Mouse (Mus musculus): ENCODE data around the gene Btn2a2. TPM values are rescaled to one million over a fixed set of nuclear protein-coding genes. Genes with fewer than 3 reads are reported as not detected.

Btn2a2 gene
- polyA plus RNA-seq, 1 experiment = 0.27 TPM

DNA sequence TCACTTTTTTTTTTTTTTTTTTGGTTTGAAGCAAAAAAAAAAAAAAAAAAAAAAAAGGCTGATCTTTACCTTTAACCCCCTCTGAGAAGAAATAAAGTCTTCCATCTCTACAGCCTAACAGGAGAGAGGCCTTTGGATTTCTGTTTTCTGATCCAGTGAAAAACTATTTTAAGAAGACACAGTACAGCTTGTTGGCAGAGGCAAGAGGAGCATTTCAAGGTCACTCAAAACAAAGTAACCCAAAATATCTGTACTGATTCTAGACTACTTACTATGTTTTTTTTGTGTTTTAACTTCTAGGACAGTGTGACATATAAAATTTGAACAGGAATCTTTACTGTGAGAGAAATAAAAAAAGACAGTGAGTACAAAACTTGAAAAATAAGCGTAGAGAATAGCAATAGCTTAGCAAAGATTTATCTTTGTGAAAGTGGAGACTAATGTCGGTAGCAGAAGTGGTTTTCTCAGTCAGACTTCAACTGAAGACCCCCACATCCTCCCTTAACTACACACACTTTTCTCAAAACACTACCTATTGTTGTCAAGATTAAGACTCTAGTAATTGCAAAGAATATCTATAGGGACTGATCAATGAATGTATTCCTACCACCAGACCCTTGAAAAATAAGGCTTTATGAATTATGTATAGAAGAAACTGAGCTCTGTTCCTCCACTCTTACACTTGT, 41.0 kb upstream of the Btn2a2 start:
- TF ChIP-seq CTCF (IDR thresholded peaks at IDR 0.05; ENCODE audit: borderline replicate concordance, control insufficient read depth, extremely low read depth, insufficient read depth, low read length, poor library complexity) (no peak), POLR2A (IDR thresholded peaks at IDR 0.05; ENCODE audit: control insufficient read depth, extremely low read depth, insufficient read depth, low read length, poor library complexity) (no peak)
- H3K4me1 ChIP-seq (replicated peaks; ENCODE audit: control insufficient read depth, insufficient read depth, low read length) = peaks cover 6% of the 10 kb centered on the region
- DNase-seq = no peak
- no peaks in the 10 kb centered on the region for H3K27me3 ChIP-seq (ENCODE audit: control insufficient read depth, insufficient read depth, low read length)
- 30% methylated on average over 2 of the region's 2 CpGs for WGBS
- no peaks in the 10 kb centered on the region for H3K36me3 ChIP-seq (ENCODE audit: control insufficient read depth, insufficient read depth, low read length)
- H3K4me3 ChIP-seq (ENCODE audit: control insufficient read depth, insufficient read depth, low read length) = no peak overlapping the region
- H3K27ac ChIP-seq (ENCODE audit: control insufficient read depth, insufficient read depth, low read length) = no peak overlapping the region; the same call in 1 of the 2 replicates

DNA sequence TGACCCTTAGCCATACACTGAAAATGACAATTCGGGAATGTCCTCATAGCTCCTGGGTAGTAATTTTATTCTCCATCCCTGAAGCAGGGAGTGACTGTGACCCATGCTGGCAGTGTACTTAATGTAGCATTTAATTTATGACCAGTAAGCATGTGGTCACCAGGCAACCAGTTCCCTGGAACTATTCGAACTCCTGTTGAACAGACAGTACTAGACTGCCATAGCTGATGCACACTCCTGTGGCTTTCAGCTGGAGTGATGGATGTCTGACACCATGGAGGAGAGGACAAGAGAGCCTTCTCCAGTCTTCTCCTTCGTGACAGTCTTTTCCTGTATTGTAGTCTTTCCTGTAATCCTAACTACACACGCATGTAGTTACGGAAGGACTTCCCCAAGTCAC, 40.3 kb upstream of the Btn2a2 start:
- 97% methylated on average over 5 of the region's 5 CpGs for WGBS
- Histone ChIP-seq H3K36me3 (ENCODE audit: control insufficient read depth, insufficient read depth, low read length) (no peaks in the 10 kb centered on the region), H3K27ac (ENCODE audit: control insufficient read depth, insufficient read depth, low read length) (no peak overlapping the region), H3K27me3 (ENCODE audit: control insufficient read depth, insufficient read depth, low read length) (no peaks in the 10 kb centered on the region), H3K4me3 (ENCODE audit: control insufficient read depth, insufficient read depth, low read length) (no peak overlapping the region), H3K4me1 (replicated peaks; ENCODE audit: control insufficient read depth, insufficient read depth, low read length) (peaks cover 6% of the 10 kb centered on the region)
- DNase-seq = no peak
- no peak for TF ChIP-seq CTCF (IDR thresholded peaks at IDR 0.05; ENCODE audit: borderline replicate concordance, control insufficient read depth, extremely low read depth, insufficient read depth, low read length, poor library complexity)
- no peak for TF ChIP-seq POLR2A (IDR thresholded peaks at IDR 0.05; ENCODE audit: control insufficient read depth, extremely low read depth, insufficient read depth, low read length, poor library complexity)

DNA sequence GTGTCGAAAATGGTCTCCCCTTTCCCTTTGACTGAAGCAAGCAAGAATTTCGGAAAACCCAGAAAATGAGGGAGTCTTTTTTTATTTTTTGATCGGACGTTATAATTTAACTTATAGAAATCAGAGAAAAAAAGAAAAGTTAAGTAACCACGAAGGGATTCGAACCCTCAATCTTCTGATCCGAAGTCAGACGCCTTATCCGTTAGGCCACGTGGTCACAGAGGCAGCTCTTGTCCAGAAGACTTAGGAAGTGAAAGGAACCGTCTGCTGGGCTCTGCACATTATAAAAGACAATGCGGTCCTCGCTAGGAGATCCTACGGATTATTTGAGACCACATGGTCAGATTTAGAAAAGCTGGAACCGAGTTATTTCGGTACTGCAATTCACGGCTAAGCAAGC, 37.7 kb upstream of the Btn2a2 start:
- H3K4me1 ChIP-seq (replicated peaks; ENCODE audit: control insufficient read depth, insufficient read depth, low read length) = peaks cover 2% of the 10 kb centered on the region
- no peak overlapping the region for H3K27ac ChIP-seq (ENCODE audit: control insufficient read depth, insufficient read depth, low read length)
- no peaks in the 10 kb centered on the region for H3K27me3 ChIP-seq (ENCODE audit: control insufficient read depth, insufficient read depth, low read length)
- no peak overlapping the region for H3K4me3 ChIP-seq (ENCODE audit: control insufficient read depth, insufficient read depth, low read length)
- DNase-seq = peak; percentile 86
- no peaks in the 10 kb centered on the region for H3K36me3 ChIP-seq (ENCODE audit: control insufficient read depth, insufficient read depth, low read length)
- TF ChIP-seq CTCF (IDR thresholded peaks at IDR 0.05; ENCODE audit: borderline replicate concordance, control insufficient read depth, extremely low read depth, insufficient read depth, low read length, poor library complexity) = no peak
- TF ChIP-seq POLR2A (IDR thresholded peaks at IDR 0.05; ENCODE audit: control insufficient read depth, extremely low read depth, insufficient read depth, low read length, poor library complexity) = no peak
- 1% methylated on average over 17 of the region's 17 CpGs for WGBS

DNA sequence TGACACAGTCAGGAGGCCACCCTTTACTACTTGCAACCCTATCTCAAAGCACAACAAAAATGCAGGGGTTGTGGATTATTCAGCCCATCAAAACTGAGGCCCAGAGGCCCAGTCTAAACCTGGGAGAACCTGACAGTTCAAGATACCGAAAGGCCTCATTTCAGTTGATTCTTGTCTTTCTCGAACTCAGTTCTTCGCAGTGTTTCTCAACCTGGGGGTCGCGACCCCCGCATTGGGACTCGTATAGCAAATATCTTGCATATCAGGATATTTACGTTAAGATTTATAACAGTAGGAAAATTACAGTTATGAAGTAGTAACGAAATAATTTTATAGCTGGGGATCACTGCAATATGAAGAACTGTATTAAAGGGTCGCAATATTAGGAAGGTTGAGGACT, 37.2 kb upstream of the Btn2a2 start:
- no peak overlapping the region for H3K27ac ChIP-seq (ENCODE audit: control insufficient read depth, insufficient read depth, low read length)
- H3K4me3 ChIP-seq (ENCODE audit: control insufficient read depth, insufficient read depth, low read length) = no peak overlapping the region
- no peak for DNase-seq
- H3K36me3 ChIP-seq (ENCODE audit: control insufficient read depth, insufficient read depth, low read length) = no peaks in the 10 kb centered on the region
- peaks cover 2% of the 10 kb centered on the region for H3K4me1 ChIP-seq (replicated peaks; ENCODE audit: control insufficient read depth, insufficient read depth, low read length)
- no peaks in the 10 kb centered on the region for H3K27me3 ChIP-seq (ENCODE audit: control insufficient read depth, insufficient read depth, low read length)
- 14% methylated on average over 10 of the region's 10 CpGs for WGBS
- no peak for TF ChIP-seq CTCF (IDR thresholded peaks at IDR 0.05; ENCODE audit: borderline replicate concordance, control insufficient read depth, extremely low read depth, insufficient read depth, low read length, poor library complexity)
- TF ChIP-seq POLR2A (IDR thresholded peaks at IDR 0.05; ENCODE audit: control insufficient read depth, extremely low read depth, insufficient read depth, low read length, poor library complexity) = no peak

DNA sequence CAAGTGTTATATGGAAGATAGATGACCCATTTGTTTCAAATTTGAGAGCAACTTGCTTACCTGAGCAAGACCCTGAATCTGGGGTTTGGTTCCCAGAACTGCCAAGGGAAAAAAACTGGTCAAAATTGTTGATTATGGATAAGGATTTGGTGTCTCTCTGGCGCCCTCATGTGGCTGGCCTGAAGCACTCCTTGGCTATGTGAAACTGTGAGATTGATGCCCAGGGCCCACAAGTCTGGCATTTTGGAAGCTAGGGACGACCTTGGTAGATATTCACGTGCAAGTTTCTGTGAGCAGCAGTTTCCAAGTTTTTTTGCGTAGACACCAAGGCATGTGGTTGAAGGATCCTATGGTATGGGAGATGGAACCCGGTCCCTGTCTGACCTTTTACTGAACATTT, 36.0 kb upstream of the Btn2a2 start:
- TF ChIP-seq CTCF (IDR thresholded peaks at IDR 0.05; ENCODE audit: borderline replicate concordance, control insufficient read depth, extremely low read depth, insufficient read depth, low read length, poor library complexity) = peak; percentile 40; the same call in 1 of the 2 replicates
- TF ChIP-seq POLR2A (IDR thresholded peaks at IDR 0.05; ENCODE audit: control insufficient read depth, extremely low read depth, insufficient read depth, low read length, poor library complexity) = no peak
- 19% methylated on average over 5 of the region's 5 CpGs for WGBS

DNA sequence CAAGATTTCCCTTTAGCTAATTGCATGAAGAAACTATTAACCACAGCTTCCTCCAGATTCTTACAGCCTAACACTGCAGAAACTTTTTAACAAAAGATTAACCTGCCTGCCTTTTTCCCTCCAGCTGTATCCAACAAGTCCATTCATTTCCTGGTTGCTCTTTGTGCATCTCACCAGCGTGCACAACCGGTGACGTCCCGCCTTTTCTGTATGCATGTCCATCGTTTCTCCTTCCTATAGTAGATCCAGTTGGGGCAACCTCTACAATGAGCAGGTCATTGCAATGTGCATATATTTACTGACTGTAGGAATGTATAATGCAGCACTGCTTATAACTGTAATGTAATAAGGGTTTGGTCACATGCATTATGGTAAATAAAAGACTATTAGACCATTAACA, 35.3 kb upstream of the Btn2a2 start:
- Histone ChIP-seq H3K36me3 (ENCODE audit: control insufficient read depth, insufficient read depth, low read length) (no peaks in the 10 kb centered on the region), H3K4me3 (ENCODE audit: control insufficient read depth, insufficient read depth, low read length) (no peak overlapping the region), H3K27ac (ENCODE audit: control insufficient read depth, insufficient read depth, low read length) (no peak overlapping the region), H3K27me3 (ENCODE audit: control insufficient read depth, insufficient read depth, low read length) (no peaks in the 10 kb centered on the region), H3K4me1 (replicated peaks; ENCODE audit: control insufficient read depth, insufficient read depth, low read length) (peaks cover 2% of the 10 kb centered on the region)
- DNase-seq = no peak
- WGBS = 64% methylated on average over 5 of the region's 5 CpGs
- TF ChIP-seq CTCF (IDR thresholded peaks at IDR 0.05; ENCODE audit: borderline replicate concordance, control insufficient read depth, extremely low read depth, insufficient read depth, low read length, poor library complexity) (no peak), POLR2A (IDR thresholded peaks at IDR 0.05; ENCODE audit: control insufficient read depth, extremely low read depth, insufficient read depth, low read length, poor library complexity) (no peak)

More for the DNA sequence above, 36.0 kb upstream of the Btn2a2 start:
- peak; percentile 72 for DNase-seq
- Histone ChIP-seq H3K36me3 (ENCODE audit: control insufficient read depth, insufficient read depth, low read length) (no peaks in the 10 kb centered on the region), H3K27ac (ENCODE audit: control insufficient read depth, insufficient read depth, low read length) (no peak overlapping the region), H3K4me3 (ENCODE audit: control insufficient read depth, insufficient read depth, low read length) (no peak overlapping the region), H3K4me1 (replicated peaks; ENCODE audit: control insufficient read depth, insufficient read depth, low read length) (peaks cover 2% of the 10 kb centered on the region), H3K27me3 (ENCODE audit: control insufficient read depth, insufficient read depth, low read length) (no peaks in the 10 kb centered on the region)

Measured in thymus, adult 2 months (tissue).